Mouse (Mus musculus) limb, embryonic 14.5 days (tissue): Measurements from ENCODE around the gene Prl2a1. TPM values are rescaled to one million over a fixed set of nuclear protein-coding genes. Genes with fewer than 3 reads are reported as not detected.
"Not testable (repeated sequence)": the region's sequence is repeated elsewhere in the genome, so short reads cannot be mapped to it uniquely, and the experiment has no call there.

Source experiments
- ATAC-seq: fragments of 200-750 bp; cut with Nextera tagmentation; 2 replicates; pipeline ENCODE4 v1.8.0; 2017; ENCODE audit warnings: low read depth, moderate number of reproducible peaks, moderate TSS enrichment; ENCODE audit not compliant: low FRiP score
- DNase-seq: peaks from one replicate; pipeline ENCODE4 v3.0.0-alpha.2; 2015; ENCODE audit warnings: low spot score
- H3K27ac ChIP-seq: fragments of 300-500 bp; sonication (generic); replicated peaks from 2 replicates; pipeline ENCODE4 v1.5.1; 2014; ENCODE audit warnings: low read depth, mild to moderate bottlenecking, low read length, moderate library complexity, mixed read lengths
- H3K27me3 ChIP-seq: fragments of 300-500 bp; sonication (generic); 2 replicates; pipeline ENCODE4 v1.6.1; 2014; ENCODE audit warnings: low read length, mixed read lengths; ENCODE audit not compliant: control insufficient read depth, insufficient read depth
- H3K36me3 ChIP-seq: fragments of 300-500 bp; sonication (generic); 2 replicates; pipeline ENCODE4 v1.6.1; 2014; ENCODE audit warnings: mild to moderate bottlenecking, low read length, moderate library complexity, mixed read lengths; ENCODE audit not compliant: control insufficient read depth, insufficient read depth
- H3K4me1 ChIP-seq: fragments of 300-500 bp; sonication (generic); 2 replicates; pipeline ENCODE4 v1.6.1; 2014; ENCODE audit warnings: antibody characterized with exemption, low read length, mixed read lengths; ENCODE audit not compliant: control insufficient read depth, insufficient read depth
- H3K4me2 ChIP-seq: fragments of 300-500 bp; sonication (generic); replicated peaks from 2 replicates; pipeline ENCODE4 v1.6.1; 2014; ENCODE audit warnings: low read depth, mild to moderate bottlenecking, low read length, moderate library complexity; ENCODE audit not compliant: severe bottlenecking
- H3K4me3 ChIP-seq: fragments of 300-500 bp; sonication (generic); replicated peaks from 2 replicates; pipeline ENCODE4 v1.5.1; 2014; ENCODE audit warnings: low read length
- H3K9ac ChIP-seq: fragments of 300-500 bp; sonication (generic); 2 replicates; pipeline ENCODE4 v1.6.1; 2014; ENCODE audit warnings: mild to moderate bottlenecking, low read depth, low read length, moderate library complexity; ENCODE audit not compliant: severe bottlenecking
- H3K9me3 ChIP-seq: fragments of 300-500 bp; sonication (generic); 2 replicates; pipeline ENCODE4 v1.6.1; 2016; ENCODE audit warnings: low read length; ENCODE audit not compliant: control insufficient read depth
- POLR2A ChIP-seq: fragments of 200-500 bp; IDR thresholded peaks from 2 replicates; pipeline ENCODE4 v1.8.0; 2012; ENCODE audit warnings: inconsistent platforms, mild to moderate bottlenecking, moderate library complexity, borderline replicate concordance; ENCODE audit not compliant: insufficient read depth, insufficient read length; ENCODE audit errors: extremely low read depth
- whole genome bisulfite sequencing: fragments of 180-500 bp; shearing (Covaris S2); extraction: QIAGEN DNeasy Blood & Tissue Kit; methylation state at CpG from one replicate; pipeline ENCODE4 v1.1.7; 2014; 5-methylcytosine and 5-hydroxymethylcytosine counted together
- polyA plus RNA-seq, 2 experiments: library from polyadenylated mRNA; depleted of rRNA in 1 of 2; stranded (reverse) in 1 of 2; unstranded in 1 of 2; fragments of >200 nt; fragmentation: Nextera tagmentation in 1 of 2; extraction: Ambion mirVana in 1 of 2; gene quantifications; 2 replicates each; pipeline versions ENCODE4 v1.2.1 to v1.2.3; 2012 to 2014

Prl2a1 gene
- polyA plus RNA-seq (2012; rRNA removed) (0.59 and 0.75 TPM in 2 replicates), polyA plus RNA-seq (2014; fragmentation: Nextera tagmentation; extraction: Ambion mirVana) (not detected in 2 replicates)

- no peak for DNase-seq
- no peak within 1 kb of the TSS for H3K4me3 ChIP-seq
- H3K4me1 ChIP-seq, result no peaks in the 10 kb centered on the region
- H3K9ac ChIP-seq, result no peak within 1 kb of the TSS
- H3K27me3 ChIP-seq, result no peaks in the 10 kb centered on the region
- TF ChIP-seq POLR2A, result no peak
- no peaks in the 10 kb centered on the region for H3K36me3 ChIP-seq
- WGBS, result 91% methylated on average over 1 of the region's 1 CpGs
- ATAC-seq, result no peak
- H3K4me2 ChIP-seq, result no peak within 1 kb of the TSS
- H3K9me3 ChIP-seq, result no peaks in the 10 kb centered on the region
- H3K27ac ChIP-seq, result no peak within 1 kb of the TSS
Measured at GRCm38 (mm10) chr13:27801354-27801753, at the start of gene Prl2a1. Gene Prl2a1, plus strand, starts transcription at chr13:27801654.

GRCm38 (mm10) chr13:27780704-27781103 lies 20.8 kb upstream of the Prl2a1 start, which contains the start of gene Prl7c1:
Gene Prl7c1, minus strand, starts transcription at chr13:27780804.
- WGBS, result 93% methylated on average over 2 of the region's 3 CpGs

GRCm38 (mm10) chr13:27799303-27799702 lies 2.2 kb upstream of the Prl2a1 start:
- no peaks in the 10 kb centered on the region for H3K27me3 ChIP-seq
- H3K4me3 ChIP-seq, result no peak overlapping the region
- no peak for DNase-seq
- no peaks in the 10 kb centered on the region for H3K4me1 ChIP-seq
- 83% methylated on average over 4 of the region's 4 CpGs for WGBS
- no peaks in the 10 kb centered on the region for H3K36me3 ChIP-seq
- ATAC-seq, result no peak
- H3K9me3 ChIP-seq, result no peaks in the 10 kb centered on the region
- no peak overlapping the region for H3K4me2 ChIP-seq
- no peak overlapping the region for H3K27ac ChIP-seq
- no peak overlapping the region for H3K9ac ChIP-seq
- no peak for TF ChIP-seq POLR2A

More at GRCm38 (mm10) chr13:27780704-27781103, 20.8 kb upstream of the Prl2a1 start, which contains the start of gene Prl7c1:
- not testable (repeated sequence) for H3K9ac ChIP-seq, H3K4me1 ChIP-seq, H3K4me3 ChIP-seq, ATAC-seq, DNase-seq, H3K9me3 ChIP-seq, H3K27me3 ChIP-seq, H3K27ac ChIP-seq, H3K36me3 ChIP-seq, H3K4me2 ChIP-seq

DNA sequence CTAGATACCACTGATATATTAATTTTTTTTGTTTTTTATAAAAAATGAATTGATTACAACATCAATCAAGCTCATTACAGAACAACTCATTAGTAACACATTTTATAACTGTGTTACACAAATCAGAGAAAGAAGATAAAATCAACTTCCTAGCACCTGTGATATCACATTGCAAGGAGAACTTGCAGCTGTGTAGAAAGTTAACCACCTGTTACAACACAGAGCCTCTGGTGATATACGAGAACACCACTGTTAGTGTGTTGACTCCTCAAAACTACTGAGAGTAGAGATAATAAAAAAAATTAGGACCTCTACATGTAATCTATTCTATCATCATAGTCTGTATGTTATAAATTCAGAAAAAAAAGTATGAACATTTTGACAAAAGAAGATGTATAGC lies 1.3 kb downstream of the Prl2a1 start:
- Histone ChIP-seq H3K9me3 (no peaks in the 10 kb centered on the region), H3K36me3 (no peaks in the 10 kb centered on the region), H3K4me2 (no peak overlapping the region), H3K9ac (no peak overlapping the region), H3K27me3 (no peaks in the 10 kb centered on the region), H3K27ac (no peak overlapping the region), H3K4me1 (no peaks in the 10 kb centered on the region), H3K4me3 (no peak overlapping the region)
- no peak for ATAC-seq
- no peak for DNase-seq
- WGBS, result 65% methylated on average over 1 of the region's 1 CpGs
- no peak for TF ChIP-seq POLR2A

DNA sequence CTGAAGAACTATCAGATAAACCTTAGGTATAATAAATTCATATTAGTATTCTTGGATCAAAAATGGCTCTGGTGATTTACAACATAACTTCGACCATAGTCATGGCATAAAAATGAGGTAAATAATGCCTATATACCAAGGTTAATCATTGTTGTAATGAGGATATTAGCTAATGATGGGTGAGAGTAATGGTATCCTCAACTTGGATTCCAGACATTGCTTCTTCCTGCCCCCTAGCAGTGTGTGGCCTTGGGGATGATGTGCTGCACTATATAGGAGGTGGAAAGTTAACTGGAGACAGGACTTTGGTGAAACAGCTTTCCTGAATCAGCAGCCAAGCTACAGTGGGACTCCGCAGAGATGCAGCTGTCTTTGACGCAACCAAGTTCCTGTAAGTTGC lies 47.6 kb downstream of the Prl2a1 start, which contains the start of gene Prl2c1:
Gene Prl2c1, plus strand, starts transcription at position 301 of the 400 bp plus-strand sequence.
- Histone ChIP-seq H3K27me3 (no peaks in the 10 kb centered on the region), H3K4me2 (no peak within 1 kb of the TSS), H3K4me3 (no peak within 1 kb of the TSS), H3K4me1 (no peaks in the 10 kb centered on the region), H3K36me3 (no peaks in the 10 kb centered on the region), H3K9ac (no peak within 1 kb of the TSS), H3K9me3 (no peaks in the 10 kb centered on the region), H3K27ac (no peak within 1 kb of the TSS)
- WGBS, result 88% methylated on average over 3 of the region's 3 CpGs
- ATAC-seq (no peak), DNase-seq (no peak)
- TF ChIP-seq POLR2A, result no peak

Other genes starting within 250 kb of the Prl2a1 start
- 0.91 and 1.1 TPM in 2 replicates for gene Prl8a9, start 237.0 kb upstream of the Prl2a1 start, polyA plus RNA-seq (2012; rRNA removed)
- not detected in 2 replicates for gene Prl8a9, start 237.0 kb upstream of the Prl2a1 start, polyA plus RNA-seq (2014; fragmentation: Nextera tagmentation; extraction: Ambion mirVana)
- gene Prl8a1, start 219.5 kb upstream of the Prl2a1 start, polyA plus RNA-seq (2012; rRNA removed), result not detected in 2 replicates
- gene Prl8a1, start 219.5 kb upstream of the Prl2a1 start, polyA plus RNA-seq (2014; fragmentation: Nextera tagmentation; extraction: Ambion mirVana), result not detected in 2 replicates
- 0.18 TPM in 1 of 2 replicates, not detected in the other for gene Prl7b1, start 191.1 kb upstream of the Prl2a1 start, polyA plus RNA-seq (2012; rRNA removed)
- gene Prl7b1, start 191.1 kb upstream of the Prl2a1 start, polyA plus RNA-seq (2014; fragmentation: Nextera tagmentation; extraction: Ambion mirVana), result not detected in 2 replicates
- 0.65 and 1.3 TPM in 2 replicates for gene Prl7a1, start 159.2 kb upstream of the Prl2a1 start, polyA plus RNA-seq (2012; rRNA removed)
- not detected in 2 replicates for gene Prl7a1, start 159.2 kb upstream of the Prl2a1 start, polyA plus RNA-seq (2014; fragmentation: Nextera tagmentation; extraction: Ambion mirVana)
- 0.33 and 0.47 TPM in 2 replicates for gene Prl7a2, start 133.6 kb upstream of the Prl2a1 start, polyA plus RNA-seq (2012; rRNA removed)
- gene Prl7a2, start 133.6 kb upstream of the Prl2a1 start, polyA plus RNA-seq (2014; fragmentation: Nextera tagmentation; extraction: Ambion mirVana), result not detected in 2 replicates
- 0.70 and 1.0 TPM in 2 replicates for gene Prl7d1, start 84.9 kb upstream of the Prl2a1 start, polyA plus RNA-seq (2012; rRNA removed)
- not detected in 2 replicates for gene Prl7d1, start 84.9 kb upstream of the Prl2a1 start, polyA plus RNA-seq (2014; fragmentation: Nextera tagmentation; extraction: Ambion mirVana)
- not detected in 2 replicates for gene Prl7c1, start 20.9 kb upstream of the Prl2a1 start, polyA plus RNA-seq (2012; rRNA removed)
- not detected in 2 replicates for gene Prl7c1, start 20.9 kb upstream of the Prl2a1 start, polyA plus RNA-seq (2014; fragmentation: Nextera tagmentation; extraction: Ambion mirVana)
- 0.08 TPM in 1 of 2 replicates, not detected in the other for gene Prl2c1, start 47.7 kb downstream of the Prl2a1 start, polyA plus RNA-seq (2012; rRNA removed)
- not detected in 2 replicates for gene Prl2c1, start 47.7 kb downstream of the Prl2a1 start, polyA plus RNA-seq (2014; fragmentation: Nextera tagmentation; extraction: Ambion mirVana)
- 0.17 and 0.29 TPM in 2 replicates for gene Prl4a1, start 214.6 kb downstream of the Prl2a1 start, polyA plus RNA-seq (2012; rRNA removed)
- not detected in 2 replicates for gene Prl4a1, start 214.6 kb downstream of the Prl2a1 start, polyA plus RNA-seq (2014; fragmentation: Nextera tagmentation; extraction: Ambion mirVana)